Mouse (Mus musculus) cerebellum, adult (tissue): ENCODE data around the gene Ptprm.

Experiments used
- ATAC-seq: cut with Nextera tagmentation; 2 replicates; pipeline ENCODE4 v1.9.2; 2017; ENCODE audit warnings: mild to moderate bottlenecking, moderate library complexity, mixed read lengths; ENCODE audit not compliant: insufficient number of reproducible peaks, low FRiP score, low TSS enrichment

Gene Ptprm

GRCm38 (mm10) chr17:67346921-67347320, 7.3 kb downstream of the Ptprm start:
- no peak for ATAC-seq

- ATAC-seq = no peak
These were observed 9.1 kb downstream of the Ptprm start for GRCm38 (mm10) chr17:67345157-67345556.

DNA sequence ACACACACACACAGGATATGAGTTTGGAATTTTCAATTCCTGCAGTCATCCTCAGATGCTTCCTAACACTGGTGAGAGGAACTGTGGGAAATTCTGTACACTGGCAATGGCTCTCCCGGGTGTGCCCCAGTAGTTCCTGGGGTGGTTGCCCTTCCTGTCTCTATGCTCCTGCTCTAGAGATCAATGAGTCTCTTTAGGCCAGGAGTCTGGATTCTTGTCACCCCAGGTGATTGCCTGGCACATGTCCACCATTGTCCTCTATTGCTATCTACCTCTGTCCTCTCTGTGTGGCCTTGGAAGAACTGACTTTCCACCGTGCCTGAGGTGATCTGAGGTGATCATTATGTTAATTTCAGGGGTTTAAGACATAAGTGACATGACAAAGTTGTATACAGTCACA, 10.8 kb downstream of the Ptprm start:
- ATAC-seq = no peak

- no peak for ATAC-seq
These were observed 11.3 kb downstream of the Ptprm start for GRCm38 (mm10) chr17:67343006-67343405.

- no peak for ATAC-seq
These were observed 13.9 kb downstream of the Ptprm start for GRCm38 (mm10) chr17:67340362-67340761.

DNA sequence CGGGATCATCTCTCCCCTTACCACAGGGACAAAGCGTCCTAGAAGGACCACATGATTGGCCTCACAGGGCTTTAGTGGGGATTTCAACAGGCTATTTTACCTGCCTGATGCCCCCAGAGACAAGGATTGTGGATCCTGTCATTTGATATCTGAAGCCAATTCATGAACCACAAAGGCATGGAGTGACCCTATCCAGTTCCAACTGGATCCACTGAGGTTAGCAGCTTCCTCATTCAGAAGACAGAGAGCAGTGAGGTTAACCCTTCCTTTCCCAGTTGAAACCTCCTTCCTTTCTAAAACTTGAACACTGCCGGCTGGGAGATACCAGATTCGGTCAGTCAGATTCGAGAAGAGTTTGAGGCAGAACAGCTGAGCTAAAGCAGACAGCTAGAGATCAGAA, 14.7 kb downstream of the Ptprm start:
- ATAC-seq = no peak

DNA sequence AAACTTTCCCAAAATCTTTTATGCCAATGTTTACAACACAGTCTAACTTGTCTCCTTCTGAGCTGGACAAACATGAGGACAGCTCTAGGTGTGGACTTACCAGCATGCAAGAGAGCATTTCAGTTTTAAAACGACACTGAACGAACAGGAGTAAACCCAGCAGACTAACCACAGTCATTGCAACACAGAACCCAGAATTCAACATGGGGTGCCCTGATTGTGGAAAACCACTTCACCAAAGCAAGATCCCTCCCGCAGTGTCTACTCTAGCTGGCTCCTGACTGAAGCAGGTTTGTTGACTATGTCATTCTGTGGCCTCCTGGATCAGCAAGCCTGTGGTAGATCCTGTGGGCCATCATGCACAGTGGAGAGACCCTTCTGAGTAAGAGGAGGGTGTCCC, 19.9 kb downstream of the Ptprm start:
- ATAC-seq = no peak

DNA sequence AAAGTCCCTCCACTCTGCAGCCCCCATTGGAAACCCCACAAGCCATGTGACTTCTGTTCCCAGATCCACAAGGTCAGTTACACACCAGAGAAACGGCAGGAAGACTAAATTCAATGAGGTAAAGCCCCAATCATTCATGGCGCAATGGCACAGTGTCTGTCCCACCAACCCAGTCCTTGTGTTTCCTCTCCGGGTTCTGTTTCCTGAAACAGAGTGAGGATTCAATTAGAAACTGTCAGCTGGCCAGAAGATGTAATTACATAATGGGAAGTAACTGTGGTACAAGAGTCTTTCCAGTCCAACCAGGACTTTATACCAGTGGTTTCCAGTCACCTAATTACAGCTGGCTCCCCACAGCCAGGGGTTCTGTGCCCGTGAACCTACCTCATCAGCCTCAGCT, 24.8 kb downstream of the Ptprm start:
- no peak for ATAC-seq

DNA sequence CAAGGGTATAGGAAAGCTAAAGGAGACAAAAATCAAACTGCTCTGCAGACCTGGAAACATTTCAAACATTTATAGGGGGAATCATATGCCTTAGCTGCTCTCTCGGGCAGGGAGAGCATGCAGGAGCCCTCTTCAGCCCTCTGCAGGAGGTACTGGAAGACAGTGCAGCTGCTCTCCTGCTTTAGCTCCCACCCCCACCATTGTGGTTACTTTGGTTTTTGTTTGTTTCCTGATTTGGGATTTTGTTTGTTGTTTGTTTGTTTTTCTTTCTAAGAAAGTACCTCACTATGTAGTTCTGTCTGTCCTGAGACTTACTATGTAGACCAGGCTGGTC, 29.8 kb downstream of the Ptprm start:
- no peak for ATAC-seq

GRCm38 (mm10) chr17:67323777-67324498, 30.3 kb downstream of the Ptprm start:
- ATAC-seq = no peak

DNA sequence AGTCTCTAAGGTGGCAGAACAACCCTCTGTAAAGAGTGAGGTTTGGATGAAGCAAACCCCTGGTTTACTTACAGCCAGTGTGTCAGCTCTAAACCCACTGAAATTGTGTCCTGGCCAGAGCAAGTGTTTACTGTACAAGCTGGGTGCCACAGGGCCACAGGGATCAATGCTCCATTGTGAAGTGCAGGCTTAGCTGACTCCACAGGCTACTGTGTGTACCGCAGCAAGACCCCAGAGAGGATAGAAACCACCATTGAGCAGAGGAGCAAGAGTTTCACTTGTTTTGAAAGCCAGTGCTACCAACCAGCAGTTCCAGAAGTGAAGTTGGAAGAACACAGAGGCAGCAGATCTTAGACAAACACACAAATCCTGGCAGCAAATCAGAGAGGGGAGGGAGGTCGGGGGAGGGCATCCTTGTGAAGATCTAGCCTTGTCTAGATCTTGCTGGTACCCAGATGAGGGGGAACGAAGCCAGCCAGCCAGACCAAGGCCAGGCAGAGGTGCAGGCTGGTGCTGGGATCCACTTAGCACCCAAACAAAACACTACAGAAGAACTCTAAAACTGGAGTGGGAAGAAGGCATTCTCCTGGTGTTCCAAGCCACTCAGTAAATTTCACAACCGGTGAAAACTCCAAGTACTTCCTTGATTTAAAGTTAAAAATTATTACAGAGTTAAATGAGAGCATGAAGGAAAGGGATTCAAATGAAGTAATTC, 39.6 kb downstream of the Ptprm start:
- ATAC-seq = no peak

GRCm38 (mm10) chr17:67308421-67308820, 45.8 kb downstream of the Ptprm start:
- no peak for ATAC-seq

DNA sequence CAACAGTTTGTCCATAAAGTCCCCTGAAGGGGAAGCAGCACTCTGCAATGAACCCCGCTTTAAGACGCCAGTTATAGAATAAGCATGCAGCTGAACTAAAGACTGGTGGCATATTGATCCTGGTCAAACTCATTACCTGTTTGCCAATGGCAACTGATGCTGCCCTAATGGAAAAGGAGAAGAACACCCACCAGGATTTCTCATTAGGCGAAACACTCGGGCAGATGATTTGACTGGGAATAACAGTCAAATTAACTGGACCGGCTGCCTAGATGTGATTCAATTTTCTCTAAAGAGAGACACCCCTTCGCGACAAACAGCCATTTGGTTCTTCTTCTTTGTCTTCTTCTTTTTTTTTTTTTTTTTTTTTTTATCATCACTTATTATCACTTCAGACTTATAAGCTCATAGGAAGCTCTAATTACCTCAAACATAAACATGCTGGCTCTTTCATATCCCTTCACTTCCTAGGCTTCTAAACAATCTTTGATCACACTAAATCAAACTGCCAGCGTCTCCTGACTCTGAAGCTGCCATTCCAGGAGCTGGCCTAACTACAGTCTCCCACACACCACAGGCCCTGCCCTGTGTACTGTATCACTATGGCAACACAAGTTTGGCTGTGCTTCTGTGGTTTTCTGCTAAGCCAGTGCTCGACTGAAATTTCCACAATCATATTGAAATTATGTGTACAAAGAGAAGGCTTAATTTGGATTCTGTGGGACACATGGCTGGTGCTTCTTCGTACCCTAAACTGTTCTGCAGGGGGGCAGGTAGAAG, 48.0 kb downstream of the Ptprm start:
- no peak for ATAC-seq

- no peak for ATAC-seq
These were observed 49.4 kb downstream of the Ptprm start for GRCm38 (mm10) chr17:67304831-67305230.

GRCm38 (mm10) chr17:67303326-67304099, 50.7 kb downstream of the Ptprm start:
- peak; percentile 45; the same call in 1 of the 2 replicates for ATAC-seq

DNA sequence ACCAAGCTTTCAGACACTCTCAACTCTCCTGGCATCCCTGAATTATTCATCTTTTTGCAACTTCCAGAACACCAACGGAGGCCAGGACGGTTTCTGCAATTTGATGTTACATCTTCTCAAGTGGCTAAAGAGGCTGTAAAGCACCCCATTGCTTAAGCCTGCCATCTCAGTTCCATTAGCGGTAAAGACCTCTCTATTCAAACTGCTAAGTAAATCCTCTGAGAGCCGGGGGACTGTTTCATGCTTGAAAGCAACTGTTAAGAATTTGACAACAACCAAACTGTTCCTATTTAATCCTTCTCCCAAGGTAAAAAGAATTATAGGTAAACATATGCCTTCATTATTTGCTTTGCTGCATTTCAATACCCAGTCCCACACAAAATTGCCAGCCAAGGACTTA, 51.7 kb downstream of the Ptprm start:
- ATAC-seq = no peak

GRCm38 (mm10) chr17:67302074-67302473, 52.2 kb downstream of the Ptprm start:
- no peak for ATAC-seq

GRCm38 (mm10) chr17:67301367-67301766, 52.9 kb downstream of the Ptprm start:
- no peak for ATAC-seq

- ATAC-seq = no peak
These were observed 55.9 kb downstream of the Ptprm start for GRCm38 (mm10) chr17:67298269-67298798.
